Mouse (Mus musculus): ENCODE results near the gene Zcchc2.

The Zcchc2 gene

GRCm38 (mm10) chr1:106073166-106073565, 83.0 kb downstream of the Zcchc2 start:
- DNase-seq = no peak

- DNase-seq = no peak
These were observed 83.9 kb downstream of the Zcchc2 start for GRCm38 (mm10) chr1:106074141-106074540.

- no peak for DNase-seq
These were observed 84.5 kb downstream of the Zcchc2 start for GRCm38 (mm10) chr1:106074656-106075055.

- no peak for DNase-seq
These were observed 86.4 kb downstream of the Zcchc2 start for GRCm38 (mm10) chr1:106076641-106077040.

GRCm38 (mm10) chr1:106077166-106077565, 87.0 kb downstream of the Zcchc2 start:
- DNase-seq = no peak
